Mouse (Mus musculus): ENCODE results near the gene Plxna4.
A peak's percentile ranks its signal among the peaks of the same experiment; 100 is the strongest.

Plxna4 gene

GRCm38 (mm10) chr6:32472062-32472461 lies 115.9 kb downstream of the Plxna4 start:
- no peak for DNase-seq (ENCODE audit: low read depth, low spot score)

DNA sequence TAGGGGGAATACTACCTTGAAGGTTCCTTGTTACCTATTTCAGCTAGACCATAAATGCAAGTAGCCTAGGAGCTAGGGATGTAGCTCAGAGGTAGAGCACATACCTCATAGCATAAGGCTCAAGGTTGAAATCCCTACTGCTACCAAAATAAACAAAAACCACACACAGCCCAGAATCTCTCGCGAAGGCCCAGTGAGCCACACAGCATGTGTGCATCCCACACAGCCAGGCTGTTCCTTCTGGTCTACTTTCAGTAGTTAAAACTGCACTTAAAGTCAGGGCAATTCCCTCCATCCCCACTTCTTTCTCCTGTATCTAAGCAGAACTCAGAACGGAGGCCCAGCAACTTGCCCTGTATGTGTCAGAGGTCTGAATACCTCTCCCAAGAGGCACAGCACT lies 116.4 kb downstream of the Plxna4 start:
- no peak for DNase-seq (ENCODE audit: low read depth, low spot score)

DNA sequence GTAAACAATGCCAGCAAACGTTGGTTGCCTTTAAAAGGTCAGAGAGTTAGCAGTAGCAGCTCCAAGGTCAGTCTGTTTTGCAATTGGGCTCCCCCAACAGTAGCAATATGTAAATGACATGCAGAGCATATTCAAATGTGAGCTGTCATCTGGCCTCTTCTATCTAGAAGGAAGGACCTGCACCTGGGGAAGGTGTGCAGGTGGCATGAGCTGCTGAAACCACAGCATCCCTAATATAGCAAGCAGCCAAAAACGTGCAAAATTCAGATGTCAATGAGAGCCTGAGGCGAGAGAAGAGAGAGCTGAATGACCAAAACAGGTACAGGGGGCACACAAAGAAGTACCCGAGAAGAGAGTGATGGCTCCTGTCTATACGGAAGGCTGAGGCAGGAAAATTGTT lies 118.8 kb downstream of the Plxna4 start:
- no peak for DNase-seq (ENCODE audit: low read depth, low spot score)

- DNase-seq (ENCODE audit: low read depth, low spot score), result no peak
These were observed 122.9 kb downstream of the Plxna4 start for GRCm38 (mm10) chr6:32465129-32465528.

- DNase-seq (ENCODE audit: low read depth, low spot score), result no peak
These were observed 123.4 kb downstream of the Plxna4 start for GRCm38 (mm10) chr6:32464637-32465036.

GRCm38 (mm10) chr6:32464046-32464445 lies 123.9 kb downstream of the Plxna4 start:
- no peak for DNase-seq (ENCODE audit: low read depth, low spot score)

GRCm38 (mm10) chr6:32460400-32460799 lies 127.6 kb downstream of the Plxna4 start:
- peak; percentile 32 for DNase-seq (ENCODE audit: low read depth, low spot score)

- DNase-seq (ENCODE audit: low read depth, low spot score), result no peak
These were observed 131.4 kb downstream of the Plxna4 start for GRCm38 (mm10) chr6:32456641-32457040.

DNA sequence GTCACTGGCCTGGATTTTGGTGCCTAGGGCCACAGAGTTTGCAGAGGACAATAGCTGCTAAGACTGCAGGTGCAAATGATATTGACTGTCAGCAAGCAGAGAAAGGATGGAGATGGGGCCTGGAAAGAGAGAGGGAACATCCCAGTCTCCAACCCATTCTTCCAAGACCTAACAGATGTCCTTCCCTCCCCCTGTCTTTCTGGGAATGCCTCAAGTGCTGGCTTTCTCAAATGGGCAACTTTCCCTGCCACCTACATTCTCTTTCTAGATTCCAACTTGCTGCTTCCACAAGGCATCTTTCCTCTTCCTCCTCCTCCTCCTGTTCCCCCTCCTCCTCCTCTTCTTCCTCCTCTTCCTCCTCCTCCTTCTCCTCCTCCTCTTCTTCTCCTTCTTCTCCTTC lies 136.1 kb downstream of the Plxna4 start:
- no peak for DNase-seq (ENCODE audit: low read depth, low spot score)

GRCm38 (mm10) chr6:32449237-32449963 lies 138.6 kb downstream of the Plxna4 start:
- no peak for DNase-seq (ENCODE audit: low read depth, low spot score)

- DNase-seq (ENCODE audit: low read depth, low spot score), result no peak
These were observed 139.2 kb downstream of the Plxna4 start for GRCm38 (mm10) chr6:32448787-32449186.

- DNase-seq (ENCODE audit: low read depth, low spot score), result no peak
These were observed 141.7 kb downstream of the Plxna4 start for GRCm38 (mm10) chr6:32446276-32446675.

GRCm38 (mm10) chr6:32445246-32445645 lies 142.7 kb downstream of the Plxna4 start:
- no peak for DNase-seq (ENCODE audit: low read depth, low spot score)

DNA sequence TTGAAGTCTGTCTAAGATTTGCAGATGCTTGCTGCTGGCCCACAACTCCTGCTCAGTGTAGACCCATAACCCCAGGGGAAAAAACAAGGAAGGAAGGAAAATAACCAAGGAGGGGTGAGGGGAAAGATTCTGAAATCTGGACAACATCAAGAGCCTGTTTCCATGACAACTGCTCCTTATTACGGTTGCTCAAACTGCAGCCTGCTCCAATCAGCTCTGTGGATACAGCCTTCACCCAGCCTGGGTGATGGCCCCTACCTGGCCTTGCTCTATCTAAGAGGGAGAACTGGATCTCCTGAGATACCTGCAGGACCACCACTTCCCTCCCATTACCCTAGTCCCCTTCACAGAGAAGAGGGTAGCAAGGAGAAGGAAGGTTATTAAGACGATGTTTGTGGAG lies 143.6 kb downstream of the Plxna4 start:
- DNase-seq (ENCODE audit: low read depth, low spot score), result no peak

GRCm38 (mm10) chr6:32443679-32444078 lies 144.3 kb downstream of the Plxna4 start:
- DNase-seq (ENCODE audit: low read depth, low spot score), result no peak

GRCm38 (mm10) chr6:32439434-32439833 lies 148.6 kb downstream of the Plxna4 start:
- DNase-seq (ENCODE audit: low read depth, low spot score), result no peak

- DNase-seq (ENCODE audit: low read depth, low spot score), result no peak
These were observed 150.8 kb downstream of the Plxna4 start for GRCm38 (mm10) chr6:32437219-32437618.

DNA sequence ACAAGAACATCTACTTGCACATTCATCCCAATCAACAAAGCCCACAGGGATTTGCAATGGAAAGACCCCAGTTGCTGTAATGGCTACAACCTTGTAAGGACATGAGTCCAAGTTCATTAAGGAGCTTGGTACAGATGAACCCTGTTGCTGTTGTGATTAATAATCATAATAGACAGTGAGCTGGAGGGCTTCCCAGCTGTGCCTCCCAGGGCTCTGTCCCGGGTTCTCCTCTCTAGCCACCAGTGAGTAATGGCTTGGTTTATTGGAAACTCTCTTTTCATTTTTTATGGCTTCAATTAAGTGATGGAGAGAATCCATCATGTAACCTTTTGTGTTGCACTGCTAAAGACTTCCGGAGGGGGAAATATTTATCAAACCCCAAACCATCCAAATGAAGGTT lies 164.9 kb downstream of the Plxna4 start:
- DNase-seq (ENCODE audit: low read depth, low spot score), result no peak

DNA sequence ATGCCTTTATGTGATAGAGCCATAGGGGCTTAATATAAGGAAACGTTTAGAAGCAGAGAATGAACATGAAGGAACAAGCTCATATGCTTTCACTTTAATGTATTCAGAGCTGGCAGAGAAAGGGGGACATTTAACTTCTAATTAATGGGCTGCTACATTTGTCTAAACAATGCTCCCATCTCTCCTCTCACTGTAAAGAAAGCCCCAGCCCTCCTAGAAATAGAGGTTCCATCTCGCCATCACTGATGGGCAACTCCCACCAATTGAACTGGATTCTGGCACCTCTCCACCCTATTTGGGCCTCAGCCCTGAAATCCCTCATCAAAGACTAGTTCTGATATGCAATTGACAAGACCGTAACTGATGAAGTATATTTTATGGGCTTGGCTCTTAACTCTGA lies 167.4 kb downstream of the Plxna4 start:
- DNase-seq (ENCODE audit: low read depth, low spot score), result no peak

DNA sequence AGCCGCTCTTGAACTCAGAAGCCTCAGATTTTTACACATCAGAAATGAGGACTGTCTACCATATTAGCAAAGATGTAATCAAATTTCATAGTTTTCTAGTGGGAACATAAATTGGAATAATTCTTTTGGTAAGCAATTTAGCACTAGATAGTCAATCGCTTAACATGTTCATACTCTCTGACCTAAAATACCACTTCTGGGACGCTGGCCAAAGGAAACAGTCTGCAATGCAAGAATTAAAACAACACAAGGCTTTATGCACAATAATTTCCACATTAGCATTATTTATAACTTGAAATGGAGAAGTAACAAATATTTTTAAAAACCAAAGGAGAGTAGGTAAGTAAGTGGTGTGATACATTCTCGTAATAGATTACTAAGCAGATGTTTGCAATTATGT lies 170.6 kb downstream of the Plxna4 start:
- DNase-seq (ENCODE audit: low read depth, low spot score), result no peak

GRCm38 (mm10) chr6:32411325-32411724 lies 176.7 kb downstream of the Plxna4 start:
- DNase-seq (ENCODE audit: low read depth, low spot score), result no peak

DNA sequence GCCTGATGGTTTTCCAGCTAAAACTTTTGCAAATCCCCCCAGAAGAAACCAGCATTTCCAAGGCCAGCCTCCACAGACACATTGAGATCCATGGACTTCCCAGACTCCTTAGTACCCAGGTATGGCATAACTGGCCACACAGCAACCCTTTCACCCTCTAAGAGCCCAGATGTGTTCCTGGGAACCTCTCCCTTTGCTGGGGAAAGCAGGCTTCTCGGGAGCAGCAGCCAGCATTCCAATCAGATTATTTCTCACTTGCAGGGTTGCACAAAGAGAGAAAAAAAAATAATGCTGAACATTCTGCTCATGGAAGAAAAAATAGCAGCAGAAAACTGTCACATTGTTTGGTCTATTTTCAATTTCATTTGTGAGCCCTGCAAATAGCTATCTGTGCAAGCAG lies 178.4 kb downstream of the Plxna4 start:
- no peak for DNase-seq (ENCODE audit: low read depth, low spot score)

DNA sequence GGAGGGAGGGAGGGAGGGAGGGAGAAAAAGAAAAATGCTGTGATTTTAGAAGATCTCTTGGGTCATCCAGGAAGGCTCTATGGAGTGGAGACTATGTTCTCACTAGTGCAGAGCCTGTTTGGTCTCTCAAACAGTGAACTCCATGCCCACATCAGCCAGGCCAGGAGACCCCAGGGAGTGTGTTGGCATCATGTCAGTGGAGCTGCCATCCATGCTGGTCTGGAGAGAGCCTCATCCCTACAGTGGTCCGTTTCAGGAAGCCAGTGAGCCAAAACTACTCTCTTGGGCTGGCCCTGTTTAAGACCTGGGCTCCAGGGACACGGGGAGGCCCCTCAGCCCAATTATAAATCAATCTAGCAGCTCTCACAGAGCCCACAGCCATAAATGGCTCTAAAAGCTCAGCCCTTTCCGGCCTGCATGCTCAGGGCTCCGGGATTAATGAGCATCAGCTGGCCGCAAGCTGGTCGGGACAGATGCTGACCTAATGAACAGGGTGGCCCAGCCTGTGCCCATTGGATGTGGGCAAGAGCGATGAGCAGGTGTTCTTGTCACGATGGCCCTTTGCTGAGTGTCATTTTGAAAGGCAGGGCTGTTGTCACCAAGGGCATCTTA lies 180.3 kb downstream of the Plxna4 start:
- no peak for DNase-seq (ENCODE audit: low read depth, low spot score)

All from skeletal muscle tissue, adult 2 months (tissue).